Mouse (Mus musculus): Measurements from ENCODE around the gene Grik5. TPM values are rescaled to one million over a fixed set of nuclear protein-coding genes. Genes with fewer than 3 reads are reported as not detected.
A peak's percentile ranks its signal among the peaks of the same experiment; 100 is the strongest.

Gene Grik5
- polyA plus RNA-seq (2015; fragmentation: Nextera tagmentation; extraction: Ambion mirVana), result 5.1 and 6.3 TPM in 2 replicates

DNA sequence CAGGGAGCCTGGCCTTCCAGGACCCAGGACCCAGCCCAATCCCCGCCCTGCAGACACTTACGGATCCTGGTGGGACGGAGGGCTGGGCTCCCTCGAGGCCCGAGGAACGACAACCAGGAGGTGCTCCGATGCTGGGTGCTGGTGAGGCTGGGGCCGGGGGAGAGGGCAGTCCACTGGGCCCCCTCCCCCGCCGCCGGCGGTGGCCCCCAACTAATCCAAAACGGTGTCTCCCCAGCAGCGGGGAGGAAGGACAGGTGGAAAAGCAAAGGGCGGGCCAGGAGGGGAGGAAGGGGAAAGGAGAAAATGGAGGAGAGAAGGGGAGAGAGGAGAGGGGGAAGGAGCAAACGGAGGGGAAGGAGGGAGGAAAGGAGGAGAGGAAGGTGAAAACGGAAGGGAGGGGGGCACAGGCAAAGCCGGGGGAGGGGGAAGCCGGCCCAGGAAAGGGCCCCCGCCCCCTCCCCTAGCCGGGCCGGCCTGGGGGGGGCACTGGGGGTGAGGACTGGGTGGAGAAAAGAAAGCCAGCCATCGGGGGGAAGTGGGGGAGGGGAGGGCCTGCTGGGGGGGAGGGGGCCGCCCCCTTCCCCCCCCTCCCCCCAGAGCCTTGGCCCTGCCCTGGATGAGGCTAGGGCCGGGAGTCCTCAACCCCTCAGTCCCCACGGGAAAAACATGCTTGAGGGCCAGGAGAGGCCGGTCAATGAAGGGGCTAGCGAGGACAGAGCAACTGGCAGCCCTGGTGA is at the start of gene Grik5, which contains the start of gene Zfp574:
Gene Grik5 (minus strand): TSS at position 368 of the 737 bp plus-strand sequence.
Gene Zfp574 (plus strand): TSS at position 589 of the 737 bp plus-strand sequence.
- WGBS, result under 1% methylated on average over 27 of the region's 28 CpGs
- H3K9me3 ChIP-seq (ENCODE audit: low read length), result no peaks in the 10 kb centered on the region
- ATAC-seq (ENCODE audit: low FRiP score, low TSS enrichment), result 0 out of 2 replicates have a peak, but pooled peaks have one; percentile 1
- H3K9ac ChIP-seq (replicated peaks; ENCODE audit: low read length), result peak within 1 kb of the TSS; percentile 80
- peak within 1 kb of the TSS; percentile 90 for H3K27ac ChIP-seq (ENCODE audit: low read length)
- H3K4me2 ChIP-seq (replicated peaks; ENCODE audit: low read depth, low read length), result peak within 1 kb of the TSS; percentile 91
- H3K4me3 ChIP-seq (ENCODE audit: low read length), result peak within 1 kb of the TSS; percentile 61
- H3K36me3 ChIP-seq (ENCODE audit: insufficient read depth, low read length), result peaks cover 19% of the 10 kb centered on the region
- H3K27me3 ChIP-seq (ENCODE audit: insufficient read depth, low read length), result no peaks in the 10 kb centered on the region
- peaks cover 32% of the 10 kb centered on the region for H3K4me1 ChIP-seq (ENCODE audit: insufficient read depth, low read length)

DNA sequence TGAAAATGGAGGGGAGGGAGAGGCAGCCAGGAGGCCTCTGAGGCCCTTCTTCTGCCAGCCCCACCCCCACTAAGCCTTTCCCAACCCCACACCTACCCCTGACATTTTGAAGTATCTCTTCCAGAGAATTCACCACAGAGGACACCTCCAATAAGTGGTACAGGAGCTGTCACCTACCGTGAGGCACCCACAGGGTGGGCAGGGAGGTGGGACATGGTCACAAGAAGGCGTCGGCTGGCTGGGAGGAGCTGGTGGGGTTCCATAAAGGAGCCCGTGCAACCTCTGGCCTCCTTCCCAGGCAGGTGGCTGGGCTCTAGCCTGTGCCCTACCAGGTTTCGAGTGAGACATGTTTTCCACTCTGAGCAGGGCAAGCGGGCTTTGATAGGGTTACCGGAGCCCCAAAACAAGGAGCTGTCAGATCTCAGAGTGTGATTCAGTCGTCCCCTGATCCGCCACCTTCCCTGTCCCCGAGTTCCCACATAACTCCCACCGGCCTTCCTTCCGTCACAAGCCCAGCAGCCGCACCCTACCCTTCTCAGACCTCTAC is 49.2 kb upstream of the Grik5 start:
- Histone ChIP-seq H3K9ac (replicated peaks; ENCODE audit: low read length) (no peak overlapping the region), H3K4me3 (ENCODE audit: low read length) (no peak overlapping the region), H3K9me3 (ENCODE audit: low read length) (no peaks in the 10 kb centered on the region), H3K4me1 (ENCODE audit: insufficient read depth, low read length) (no peaks in the 10 kb centered on the region), H3K4me2 (replicated peaks; ENCODE audit: low read depth, low read length) (no peak overlapping the region), H3K36me3 (ENCODE audit: insufficient read depth, low read length) (no peaks in the 10 kb centered on the region), H3K27ac (ENCODE audit: low read length) (no peak overlapping the region), H3K27me3 (ENCODE audit: insufficient read depth, low read length) (no peaks in the 10 kb centered on the region)
- ATAC-seq (ENCODE audit: low FRiP score, low TSS enrichment), result no peak
- 61% methylated on average over 13 of the region's 13 CpGs for WGBS

GRCm38 (mm10) chr7:25120061-25120834 is 48.1 kb upstream of the Grik5 start:
- H3K4me1 ChIP-seq (ENCODE audit: insufficient read depth, low read length), result peaks cover 3% of the 10 kb centered on the region; the same call in 1 of the 2 replicates
- no peaks in the 10 kb centered on the region for H3K27me3 ChIP-seq (ENCODE audit: insufficient read depth, low read length)
- H3K9ac ChIP-seq (replicated peaks; ENCODE audit: low read length), result no peak overlapping the region
- H3K9me3 ChIP-seq (ENCODE audit: low read length), result no peaks in the 10 kb centered on the region
- H3K4me2 ChIP-seq (replicated peaks; ENCODE audit: low read depth, low read length), result no peak overlapping the region
- H3K36me3 ChIP-seq (ENCODE audit: insufficient read depth, low read length), result no peaks in the 10 kb centered on the region
- H3K4me3 ChIP-seq (ENCODE audit: low read length), result no peak overlapping the region
- no peak overlapping the region for H3K27ac ChIP-seq (ENCODE audit: low read length)
- WGBS, result 63% methylated on average over 15 of the region's 25 CpGs
- no peak for ATAC-seq (ENCODE audit: low FRiP score, low TSS enrichment)

- Histone ChIP-seq H3K4me3 (ENCODE audit: low read length) (no peak overlapping the region), H3K27me3 (ENCODE audit: insufficient read depth, low read length) (no peaks in the 10 kb centered on the region), H3K27ac (ENCODE audit: low read length) (no peak overlapping the region), H3K4me2 (replicated peaks; ENCODE audit: low read depth, low read length) (no peak overlapping the region), H3K9ac (replicated peaks; ENCODE audit: low read length) (no peak overlapping the region), H3K9me3 (ENCODE audit: low read length) (no peaks in the 10 kb centered on the region), H3K4me1 (ENCODE audit: insufficient read depth, low read length) (peaks cover 3% of the 10 kb centered on the region; the same call in 1 of the 2 replicates), H3K36me3 (ENCODE audit: insufficient read depth, low read length) (no peaks in the 10 kb centered on the region)
- no peak for ATAC-seq (ENCODE audit: low FRiP score, low TSS enrichment)
- 82% methylated on average over 16 of the region's 16 CpGs for WGBS
Measured at GRCm38 (mm10) chr7:25112956-25113603, 40.9 kb upstream of the Grik5 start.

GRCm38 (mm10) chr7:25112178-25112955 is 40.2 kb upstream of the Grik5 start:
- no peaks in the 10 kb centered on the region for H3K9me3 ChIP-seq (ENCODE audit: low read length)
- H3K27me3 ChIP-seq (ENCODE audit: insufficient read depth, low read length), result no peaks in the 10 kb centered on the region
- no peak for ATAC-seq (ENCODE audit: low FRiP score, low TSS enrichment)
- H3K9ac ChIP-seq (replicated peaks; ENCODE audit: low read length), result no peak overlapping the region
- no peaks in the 10 kb centered on the region for H3K36me3 ChIP-seq (ENCODE audit: insufficient read depth, low read length)
- no peak overlapping the region for H3K27ac ChIP-seq (ENCODE audit: low read length)
- no peak overlapping the region for H3K4me3 ChIP-seq (ENCODE audit: low read length)
- 82% methylated on average over 17 of the region's 17 CpGs for WGBS
- no peak overlapping the region for H3K4me2 ChIP-seq (replicated peaks; ENCODE audit: low read depth, low read length)
- peaks cover 3% of the 10 kb centered on the region; the same call in 1 of the 2 replicates for H3K4me1 ChIP-seq (ENCODE audit: insufficient read depth, low read length)

DNA sequence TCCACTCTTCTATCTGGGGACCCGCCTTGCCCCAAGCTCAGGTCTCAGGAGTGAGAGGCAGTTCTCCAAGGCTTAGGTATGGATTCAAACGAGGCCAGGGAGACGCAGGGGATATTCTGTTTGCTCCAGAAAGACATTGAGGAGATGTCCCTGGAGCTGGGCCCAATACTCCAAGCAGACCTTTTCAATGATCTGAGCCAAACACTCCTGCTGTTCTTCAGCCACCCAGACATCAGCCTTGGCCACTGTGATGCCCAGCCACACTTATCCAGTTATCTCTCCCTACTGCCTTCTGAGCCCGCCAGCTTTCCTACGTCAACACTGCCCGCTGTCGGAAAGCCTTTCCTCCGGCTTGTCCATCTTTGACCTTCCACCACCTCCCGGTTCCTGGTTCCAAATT is 38.2 kb upstream of the Grik5 start:
- peaks cover 6% of the 10 kb centered on the region for H3K4me1 ChIP-seq (ENCODE audit: insufficient read depth, low read length)
- H3K4me2 ChIP-seq (replicated peaks; ENCODE audit: low read depth, low read length), result no peak overlapping the region
- H3K36me3 ChIP-seq (ENCODE audit: insufficient read depth, low read length), result no peaks in the 10 kb centered on the region
- no peak for ATAC-seq (ENCODE audit: low FRiP score, low TSS enrichment)
- WGBS, result 79% methylated on average over 9 of the region's 9 CpGs
- no peak overlapping the region for H3K9ac ChIP-seq (replicated peaks; ENCODE audit: low read length)
- no peak overlapping the region for H3K27ac ChIP-seq (ENCODE audit: low read length)
- no peaks in the 10 kb centered on the region for H3K27me3 ChIP-seq (ENCODE audit: insufficient read depth, low read length)
- no peaks in the 10 kb centered on the region for H3K9me3 ChIP-seq (ENCODE audit: low read length)
- H3K4me3 ChIP-seq (ENCODE audit: low read length), result no peak overlapping the region

DNA sequence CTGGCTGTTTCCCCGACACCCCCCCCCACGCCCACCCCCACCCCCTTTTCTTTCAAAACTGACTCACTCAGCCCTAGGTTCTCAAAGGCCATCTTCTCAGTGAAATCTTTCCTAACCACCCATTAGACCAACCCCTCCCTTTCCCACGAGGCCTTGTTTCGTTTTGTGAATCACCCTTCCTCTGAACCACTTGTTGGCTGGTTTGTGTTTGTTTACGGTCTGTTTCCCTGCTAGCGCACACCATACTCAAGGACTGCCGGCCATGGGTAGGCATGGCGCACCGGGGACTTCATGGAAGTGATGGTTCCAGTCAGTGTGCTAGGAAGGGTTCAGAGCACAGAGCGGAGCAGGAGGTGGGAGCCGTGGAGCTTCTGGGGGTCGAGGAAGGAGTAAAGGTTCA is 37.2 kb upstream of the Grik5 start:
- H3K9ac ChIP-seq (replicated peaks; ENCODE audit: low read length), result no peak overlapping the region
- WGBS, result 78% methylated on average over 12 of the region's 12 CpGs

DNA sequence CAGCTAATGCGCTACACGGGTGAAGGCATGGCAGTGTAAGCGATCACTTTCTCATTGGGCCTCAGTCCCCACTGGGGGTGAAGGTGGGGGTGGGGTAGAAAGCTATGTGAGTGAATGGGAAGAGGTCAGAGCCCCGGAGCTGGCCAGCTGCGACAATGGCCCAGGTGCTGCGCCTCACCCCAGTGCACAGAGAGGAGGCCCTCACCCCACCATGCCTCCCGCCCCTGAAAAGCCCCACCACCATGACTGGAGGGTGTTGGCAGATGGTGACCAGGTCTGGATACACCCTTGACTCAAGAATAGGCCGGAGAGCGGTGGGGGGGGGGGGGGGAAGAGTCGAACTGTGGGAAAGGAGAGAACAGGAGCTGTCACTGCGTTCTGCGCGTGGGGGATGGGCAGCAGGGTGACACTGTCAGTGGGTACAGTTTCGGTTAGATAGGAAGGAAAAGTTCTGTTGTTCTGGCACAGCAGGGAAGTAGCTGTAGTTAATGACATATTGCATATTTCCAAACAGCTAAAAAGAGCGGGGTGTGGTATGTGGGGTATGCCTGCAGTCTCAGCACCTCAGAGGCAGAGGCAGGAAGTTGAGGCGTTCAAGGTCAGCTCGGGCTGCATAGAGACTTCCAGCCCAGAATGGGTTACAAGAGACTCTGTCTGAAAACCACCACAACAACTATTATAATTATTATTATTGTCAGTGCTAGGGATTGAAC is 34.8 kb upstream of the Grik5 start:
- H3K36me3 ChIP-seq (ENCODE audit: insufficient read depth, low read length), result no peaks in the 10 kb centered on the region
- WGBS, result 45% methylated on average over 17 of the region's 17 CpGs
- H3K9me3 ChIP-seq (ENCODE audit: low read length), result no peaks in the 10 kb centered on the region
- no peak overlapping the region for H3K27ac ChIP-seq (ENCODE audit: low read length)
- no peak overlapping the region for H3K4me3 ChIP-seq (ENCODE audit: low read length)
- no peak overlapping the region for H3K4me2 ChIP-seq (replicated peaks; ENCODE audit: low read depth, low read length)
- H3K9ac ChIP-seq (replicated peaks; ENCODE audit: low read length), result no peak overlapping the region
- no peaks in the 10 kb centered on the region for H3K27me3 ChIP-seq (ENCODE audit: insufficient read depth, low read length)
- H3K4me1 ChIP-seq (ENCODE audit: insufficient read depth, low read length), result peaks cover 5% of the 10 kb centered on the region
- 0 out of 2 replicates have a peak, but pooled peaks have one; percentile 14 for ATAC-seq (ENCODE audit: low FRiP score, low TSS enrichment)

More for the DNA sequence above, 37.2 kb upstream of the Grik5 start:
- no peaks in the 10 kb centered on the region for H3K9me3 ChIP-seq (ENCODE audit: low read length)
- H3K27me3 ChIP-seq (ENCODE audit: insufficient read depth, low read length), result no peaks in the 10 kb centered on the region
- peaks cover 5% of the 10 kb centered on the region for H3K4me1 ChIP-seq (ENCODE audit: insufficient read depth, low read length)
- H3K27ac ChIP-seq (ENCODE audit: low read length), result no peak overlapping the region
- no peak overlapping the region for H3K4me2 ChIP-seq (replicated peaks; ENCODE audit: low read depth, low read length)
- H3K36me3 ChIP-seq (ENCODE audit: insufficient read depth, low read length), result no peaks in the 10 kb centered on the region
- H3K4me3 ChIP-seq (ENCODE audit: low read length), result no peak overlapping the region
- no peak for ATAC-seq (ENCODE audit: low FRiP score, low TSS enrichment)

All from kidney, embryonic 16.5 days (tissue).